Comparison of ENCODE assay signal across 17 mouse cellular contexts in genomic region chr12:95759212-95759746, GRCm38 (mm10).
"Had no signal": no experiment of that assay in that cellular context is flagged by ENCODE, and none has a peak within 500 bp of the region (broad histone marks: within the 10 kb centered on the region; RNA-seq: fewer than 3 reads in every experiment).

No protein-coding gene starts in this region.

- ATAC-seq: intestine, embryonic 15.5 days; midbrain, embryonic 13.5 days; midbrain, embryonic 16.5 days had no signal

- H3K27me3 ChIP-seq: intestine, embryonic 15.5 days; limb, embryonic 12.5 days; limb, embryonic 15.5 days; liver, embryonic 13.5 days; megakaryocyte, embryonic 14.5 days; midbrain, embryonic 13.5 days had no signal

- H3K36me3 ChIP-seq: intestine, embryonic 15.5 days; liver, embryonic 13.5 days; midbrain, embryonic 10.5 days; midbrain, embryonic 13.5 days had no signal

- H3K9me3 ChIP-seq: intestine, embryonic 15.5 days; limb, embryonic 12.5 days; limb, embryonic 15.5 days; liver, embryonic 13.5 days; megakaryocyte, embryonic 14.5 days; midbrain, embryonic 10.5 days; midbrain, embryonic 13.5 days had no signal

- H3K9ac ChIP-seq: intestine, embryonic 15.5 days; limb, embryonic 12.5 days; limb, embryonic 15.5 days; liver, embryonic 13.5 days; midbrain, embryonic 13.5 days had no signal

- H3K27ac ChIP-seq: intestine, embryonic 15.5 days; kidney, postnatal 0 days; left cerebral cortex, adult 2 months; limb, embryonic 12.5 days; limb, embryonic 15.5 days; liver, embryonic 13.5 days; midbrain, embryonic 10.5 days; midbrain, embryonic 13.5 days had no signal

- H3K4me2 ChIP-seq: intestine, embryonic 15.5 days; limb, embryonic 12.5 days; limb, embryonic 15.5 days; liver, embryonic 13.5 days; midbrain, embryonic 13.5 days had no signal

- H3K4me1 ChIP-seq: intestine, embryonic 15.5 days; limb, embryonic 12.5 days; limb, embryonic 15.5 days; liver, embryonic 13.5 days; megakaryocyte, embryonic 14.5 days; midbrain, embryonic 10.5 days; midbrain, embryonic 13.5 days had no signal

- H3K4me3 ChIP-seq: intestine, embryonic 15.5 days; layer of hippocampus, adult 2 months; left cerebral cortex, adult 2 months; limb, embryonic 12.5 days; limb, embryonic 15.5 days; liver, embryonic 13.5 days; megakaryocyte, embryonic 14.5 days; midbrain, embryonic 10.5 days; midbrain, embryonic 13.5 days had no signal

- DNase-seq: kidney, adult 18-20 months; kidney, postnatal 25 days; layer of hippocampus, adult 9-11 months; liver, embryonic 13.5 days; lung, postnatal 36 days; thymus, adult 18-20 months; thymus, postnatal 36 days had no signal
